Mouse (Mus musculus) cortical plate, adult 2 months (tissue): Measurements from ENCODE around the gene Reep3.

Experiments used
- CTCF ChIP-seq: fragments of 200-500 bp; IDR thresholded peaks from 2 replicates; pipeline ENCODE4 v1.5.1; 2011; ENCODE audit warnings: mild to moderate bottlenecking, control low read depth, low read length; ENCODE audit not compliant: insufficient read depth; ENCODE audit errors: extremely low read depth
- POLR2A ChIP-seq: fragments of 200-500 bp; IDR thresholded peaks from 2 replicates; pipeline ENCODE4 v1.6.1; 2011; ENCODE audit warnings: mild to moderate bottlenecking, low read length, control low read depth; ENCODE audit not compliant: insufficient read depth; ENCODE audit errors: extremely low read depth

- TF ChIP-seq CTCF (no peak), POLR2A (no peak)
These were observed 122.9 kb downstream of the Reep3 start for GRCm38 (mm10) chr10:66973866-66974265.
